Mouse (Mus musculus) embryonic stem cell, embryonic (primary cell): ENCODE data around the gene Gna15.

Experiments
- CTCF ChIA-PET, 4 experiments: fragments of 300-600 bp in 2 of 4; fragments of 350-600 bp in 2 of 4; sonication (Branson Sonifier 250); formaldehyde crosslinking; loops; one replicate each; lab custom pipeline; 2022; ENCODE audit warnings: inconsistent platforms in 2 of 4; lab: Charles Lee
- POLR2A ChIA-PET, 4 experiments: fragments of 300-600 bp in 2 of 4; fragments of 350-600 bp in 2 of 4; sonication (Branson Sonifier 250); formaldehyde crosslinking; loops; one replicate each; lab custom pipeline; 2022; ENCODE audit warnings: antibody characterized with exemption in 4 of 4, inconsistent platforms in 1 of 4; lab: Charles Lee

The Gna15 gene

GRCm38 (mm10) chr10:81485060-81485449, 39.0 kb downstream of the Gna15 start:
- POLR2A ChIA-PET: interaction anchor here (0.5 to 4.8 kb wide), 29 partner anchors 8 to 1807 kb away, joined by 3 to 23 read pairs (median 3); partner anchors contain the start of genes Ncln (in 3 of the 4), Cactin (in 1 of the 4) and Fzr1 (in 1 of the 4)
- CTCF ChIA-PET: interaction anchor here (0.6 to 2.7 kb wide), 34 partner anchors 9 to 294 kb away, joined by 3 to 27 read pairs (median 4); partner anchors contain the start of genes Fzr1 (in 1 of the 4), Gipc3 (in 1 of the 4), Gna15 (in 1 of the 4) and Ncln (in 1 of the 4)

DNA sequence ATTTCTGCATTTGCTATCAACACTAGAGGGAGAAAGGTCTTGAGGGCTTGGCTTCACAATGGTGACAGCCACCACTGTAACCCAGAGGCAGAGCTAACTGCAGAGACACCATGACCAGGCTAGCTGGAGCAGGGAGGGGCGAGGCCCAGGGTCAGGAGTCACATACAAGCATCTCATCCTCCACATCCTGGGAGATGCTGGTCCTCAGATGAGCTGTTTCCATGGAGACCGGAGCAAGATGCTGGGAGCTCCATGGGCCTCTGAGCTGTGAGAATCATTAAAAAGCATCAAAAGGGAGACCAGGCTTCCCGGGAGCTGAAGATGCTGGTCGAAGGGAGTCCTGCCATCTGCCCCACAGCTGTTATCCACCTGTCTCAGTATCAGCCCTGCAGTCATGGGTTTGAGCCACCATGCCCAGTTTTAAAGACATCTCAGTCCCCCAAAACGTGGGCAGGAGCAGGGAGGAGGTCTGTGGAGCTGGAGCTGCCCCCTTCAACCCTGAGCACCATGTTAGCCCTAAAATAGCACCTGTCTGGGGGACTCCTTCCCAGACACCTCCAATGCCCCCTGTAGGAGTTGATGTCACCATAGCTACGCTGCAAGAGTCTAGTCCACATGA, 39.5 kb downstream of the Gna15 start:
- POLR2A ChIA-PET: interaction anchor here (0.5 to 4.8 kb wide), 30 partner anchors 8 to 1807 kb away, joined by 3 to 23 read pairs (median 3); partner anchors contain the start of genes Ncln (in 3 of the 4), Cactin (in 1 of the 4) and Fzr1 (in 1 of the 4)
- CTCF ChIA-PET: interaction anchor here (0.6 to 2.7 kb wide), 32 partner anchors 9 to 1541 kb away, joined by 3 to 27 read pairs (median 4); partner anchors contain the start of genes Fzr1 (in 1 of the 4), Gipc3 (in 1 of the 4), Gna15 (in 1 of the 4) and Ncln (in 1 of the 4)

DNA sequence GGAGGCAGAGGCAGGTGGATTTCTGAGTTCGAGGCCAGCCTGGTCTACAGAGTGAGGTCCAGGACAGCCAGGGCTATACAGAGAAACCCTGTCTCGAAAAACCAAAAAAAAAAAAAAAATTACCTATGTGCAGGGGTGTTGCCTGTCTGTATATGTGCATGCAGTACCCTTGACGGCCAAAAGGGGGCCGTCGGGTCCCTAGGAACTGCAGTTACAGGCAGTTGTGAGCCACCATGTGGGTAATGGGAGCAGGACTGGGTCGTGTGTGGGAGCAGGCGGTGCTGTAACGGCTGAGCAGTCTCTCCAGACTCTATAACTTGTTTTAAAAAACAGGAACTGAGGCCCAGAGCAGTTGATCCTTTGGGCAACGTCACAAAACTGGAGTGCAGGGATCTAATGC, 40.0 kb downstream of the Gna15 start:
- POLR2A ChIA-PET: interaction anchor here in 2 of 4 experiments (0.5 to 4.8 kb wide), 15 partner anchors 9 to 1180 kb away, joined by 3 to 23 read pairs (median 4); partner anchors contain the start of genes Ncln (in 2 of the 2) and Cactin (in 1 of the 2)
- CTCF ChIA-PET: interaction anchor here (0.6 to 2.7 kb wide), 10 partner anchors 10 to 142 kb away, joined by 3 to 20 read pairs (median 4); partner anchors contain the start of gene Gipc3 (in 1 of the 4)

- POLR2A ChIA-PET: interaction anchor here in 3 of 4 experiments (0.6 to 1.7 kb wide), 26 partner anchors 9 to 553 kb away, joined by 3 to 9 read pairs (median 4); partner anchors contain the start of genes Ncln (in 2 of the 3), Eef2 (in 1 of the 3), Gadd45b (in 1 of the 3) and Gna15 (in 1 of the 3)
- CTCF ChIA-PET: interaction anchor here (0.6 to 2.3 kb wide), 48 partner anchors 9 to 289 kb away, joined by 3 to 23 read pairs (median 4); partner anchors contain the start of genes Ncln (in 2 of the 4), Pip5k1c (in 2 of the 4), 4930404N11Rik (in 1 of the 4) and Gna11 (in 1 of the 4)
These were observed 41.5 kb downstream of the Gna15 start, which contains the start of gene Celf5 for GRCm38 (mm10) chr10:81482533-81482889. TSS of gene Celf5 (minus strand) at chr10:81482709.

DNA sequence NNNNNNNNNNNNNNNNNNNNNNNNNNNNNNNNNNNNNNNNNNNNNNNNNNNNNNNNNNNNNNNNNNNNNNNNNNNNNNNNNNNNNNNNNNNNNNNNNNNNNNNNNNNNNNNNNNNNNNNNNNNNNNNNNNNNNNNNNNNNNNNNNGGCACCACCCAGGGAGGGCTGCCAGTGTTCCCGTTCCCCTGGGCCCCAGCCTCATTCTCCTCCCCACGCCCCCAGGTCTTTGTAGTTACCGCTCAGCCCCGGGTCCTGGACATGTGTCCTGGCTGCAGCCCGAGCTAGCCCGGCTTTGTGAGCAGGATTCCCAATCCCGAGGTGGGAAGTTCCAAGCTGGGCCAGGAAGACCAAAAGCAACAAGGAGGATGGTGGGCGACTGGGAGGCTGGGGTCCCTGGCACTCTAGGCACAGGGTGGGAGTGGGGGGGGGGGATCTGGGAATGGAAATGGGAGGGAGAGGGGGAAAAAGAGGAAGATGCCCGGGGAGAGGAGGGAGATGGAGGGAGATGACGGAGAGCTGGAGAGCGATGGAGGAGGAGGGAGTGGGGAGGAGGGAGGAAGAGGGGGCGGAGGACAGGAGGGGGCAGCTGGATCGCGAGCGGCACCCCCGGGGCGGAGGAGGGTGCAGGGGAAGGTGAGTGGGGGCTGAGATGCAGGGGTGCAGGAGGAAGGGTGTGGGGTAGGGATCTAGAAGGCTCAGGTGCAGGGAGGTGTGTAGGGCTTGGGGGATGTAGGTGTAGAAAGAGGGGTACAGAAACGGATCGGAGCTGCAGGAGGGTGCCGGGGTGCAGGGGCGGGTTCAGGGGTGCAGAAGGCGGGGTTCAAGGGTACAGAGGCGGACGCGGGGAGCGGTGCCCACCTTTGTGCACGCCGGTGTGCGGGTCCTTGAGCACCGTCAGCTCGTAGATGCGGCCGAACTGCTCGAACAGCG, 42.2 kb downstream of the Gna15 start:
- ChIA-PET POLR2A (interaction anchor here (0.5 to 1.7 kb wide), 32 partner anchors 8 to 1437 kb away, joined by 3 to 9 read pairs (median 3); partner anchors contain the start of genes Ncln (in 2 of the 4), Eef2 (in 1 of the 4), Fzr1 (in 1 of the 4) and Gna15 (in 1 of the 4)), CTCF (interaction anchor here (0.6 to 2.3 kb wide), 52 partner anchors 8 to 1147 kb away, joined by 3 to 23 read pairs (median 4); partner anchors contain the start of genes Ncln (in 2 of the 4), Pip5k1c (in 2 of the 4) and 4930404N11Rik (in 1 of the 4))

GRCm38 (mm10) chr10:81474461-81474860, 49.6 kb downstream of the Gna15 start:
- ChIA-PET POLR2A (interaction anchor here in 3 of 4 experiments (0.6 to 1.7 kb wide), 8 partner anchors 8 to 85 kb away, joined by 3 to 6 read pairs (median 4); partner anchors contain the start of gene Celf5 (in 1 of the 3)), CTCF (interaction anchor here in 2 of 4 experiments (0.6 to 2.2 kb wide), 6 partner anchors 8 to 77 kb away, joined by 3 to 9 read pairs (median 6); partner anchors contain the start of gene Celf5 (in 2 of the 2))

GRCm38 (mm10) chr10:81473003-81473451, 51.0 kb downstream of the Gna15 start:
- POLR2A ChIA-PET: interaction anchor here in 2 of 4 experiments (0.6 to 1.7 kb wide), 12 partner anchors 9 to 143 kb away, joined by 3 to 6 read pairs (median 3); partner anchors contain the start of genes Celf5 (in 2 of the 2) and Ncln (in 1 of the 2)
- CTCF ChIA-PET: interaction anchor here in 3 of 4 experiments (0.6 to 2.2 kb wide), 6 partner anchors 8 to 232 kb away, joined by 3 to 9 read pairs (median 6); partner anchors contain the start of gene Celf5 (in 2 of the 3)

GRCm38 (mm10) chr10:81472403-81473002, 51.5 kb downstream of the Gna15 start:
- ChIA-PET POLR2A (interaction anchor here in 2 of 4 experiments (0.6 to 1.7 kb wide), 9 partner anchors 10 to 143 kb away, joined by 3 to 6 read pairs (median 3); partner anchors contain the start of genes Celf5 (in 2 of the 2) and Ncln (in 1 of the 2)), CTCF (interaction anchor here in 2 of 4 experiments (1.6 to 2.2 kb wide), 3 partner anchors 7 to 10 kb away, joined by 6 to 9 read pairs (median 7); partner anchors contain the start of gene Celf5 (in 2 of the 2))

DNA sequence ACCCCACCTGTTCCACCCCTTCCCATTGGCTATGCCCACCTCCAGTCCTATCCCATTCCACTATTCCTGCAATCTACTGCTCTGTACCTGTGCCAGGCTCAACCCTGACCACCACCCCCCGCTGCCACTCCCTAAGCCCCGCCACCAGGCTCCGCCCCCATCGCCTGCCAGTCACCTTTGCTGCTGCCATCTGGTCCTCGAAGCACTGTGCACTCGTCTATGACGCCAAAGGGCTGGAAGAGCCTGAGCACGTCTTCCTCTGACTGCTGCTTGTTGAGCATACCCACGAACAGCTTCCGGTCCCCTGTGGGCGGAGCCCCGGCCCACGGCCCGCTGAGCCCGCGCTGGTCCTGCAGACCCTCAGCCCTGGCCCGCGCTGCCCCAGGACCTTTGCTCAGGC, 53.6 kb downstream of the Gna15 start:
- POLR2A ChIA-PET: no interaction called here
- CTCF ChIA-PET: interaction anchor here in 1 of 4 experiments (0.8 kb wide), 1 partner anchor 136 kb away, joined by 3 read pairs; no protein-coding TSS in a partner anchor

DNA sequence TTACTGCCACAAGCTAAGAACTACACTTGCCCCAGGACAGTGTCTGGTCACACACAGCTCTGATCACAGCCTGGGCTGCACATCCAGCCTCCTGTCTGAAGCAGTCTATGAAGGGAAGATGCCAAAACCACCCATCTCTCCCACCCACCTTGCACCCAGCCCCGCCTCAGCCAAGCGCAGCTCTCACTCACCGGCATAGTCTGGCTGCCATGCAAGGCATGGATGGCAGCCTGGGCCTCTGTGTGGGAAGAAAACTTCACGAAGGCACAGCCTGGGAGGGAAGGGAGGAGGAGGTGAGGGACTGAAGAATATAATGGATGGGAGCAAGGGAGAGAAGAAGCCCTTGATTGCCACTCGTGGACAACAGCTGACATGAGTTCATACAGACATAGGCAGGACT, 54.8 kb downstream of the Gna15 start:
- CTCF ChIA-PET: interaction anchor here in 3 of 4 experiments (0.8 to 2.1 kb wide), 6 partner anchors 13 to 33 kb away, joined by 3 to 7 read pairs (median 4); partner anchors contain the start of gene Celf5 (in 2 of the 3)
- POLR2A ChIA-PET: interaction anchor here in 2 of 4 experiments (1.0 to 1.5 kb wide), 3 partner anchors 8 to 79 kb away, joined by 3 read pairs; no protein-coding TSS in a partner anchor

DNA sequence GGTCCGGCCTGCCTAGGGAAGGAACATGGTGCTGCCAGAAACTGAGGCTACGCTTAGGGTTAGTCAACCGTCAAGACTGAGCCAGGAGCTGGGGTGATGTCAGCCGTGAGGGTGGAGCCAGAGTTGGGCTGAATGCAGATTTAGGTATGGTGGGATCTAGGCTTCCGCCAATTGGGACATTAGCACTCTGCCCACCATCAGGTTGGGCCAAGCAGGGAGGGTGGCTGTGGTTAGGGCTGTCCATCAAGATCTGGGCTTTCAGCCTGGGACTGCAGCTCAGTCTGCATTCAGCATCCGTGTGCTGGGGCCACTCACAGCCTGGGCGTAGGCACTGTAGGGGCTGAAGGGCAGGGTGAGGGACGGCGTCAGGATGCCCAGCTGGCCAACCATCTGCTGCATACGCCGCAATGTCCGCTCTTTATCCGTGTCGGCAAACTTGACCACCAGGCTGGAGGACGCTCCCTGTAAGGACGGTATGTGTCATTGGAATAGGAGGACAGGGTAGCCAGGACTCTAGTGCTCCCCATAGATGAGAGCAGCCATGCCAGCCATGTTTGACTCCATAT, 56.3 kb downstream of the Gna15 start:
- CTCF ChIA-PET: interaction anchor here (0.6 to 2.1 kb wide), 5 partner anchors 14 to 130 kb away, joined by 3 to 7 read pairs (median 5); partner anchors contain the start of gene Celf5 (in 1 of the 4)

DNA sequence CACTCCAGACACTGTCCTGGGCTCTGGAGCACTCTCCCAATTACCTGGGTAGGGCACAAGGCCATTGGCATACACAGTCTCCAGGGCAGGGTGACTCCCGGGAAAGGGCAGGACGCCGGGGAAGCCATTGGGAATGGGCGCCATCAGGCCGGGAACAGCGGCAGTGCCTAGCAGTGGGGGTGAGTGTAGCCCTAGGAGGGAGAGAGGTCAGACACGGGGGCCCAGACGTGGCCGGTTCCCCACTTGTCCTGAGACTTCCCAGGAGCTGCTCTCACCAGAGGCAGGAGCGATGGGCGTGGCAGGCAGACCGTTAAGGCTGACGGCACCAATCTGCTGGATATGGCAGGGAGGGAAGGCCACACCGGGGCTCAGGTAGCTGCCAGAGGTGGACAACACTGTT, 57.1 kb downstream of the Gna15 start:
- ChIA-PET CTCF (interaction anchor here in 3 of 4 experiments (0.6 to 2.6 kb wide), 3 partner anchors 15 to 89 kb away, joined by 3 to 9 read pairs (median 8); partner anchors contain the start of genes Celf5 (in 1 of the 3) and Fzr1 (in 1 of the 3)), POLR2A (interaction anchor here in 3 of 4 experiments (0.7 to 3.8 kb wide), 5 partner anchors 13 to 1425 kb away, joined by 3 to 22 read pairs (median 3); no protein-coding TSS in a partner anchor)

More for the DNA sequence above, 56.3 kb downstream of the Gna15 start:
- POLR2A ChIA-PET: interaction anchor here in 3 of 4 experiments (1.3 to 3.8 kb wide), 3 partner anchors 39 to 103 kb away, joined by 3 to 22 read pairs (median 4); no protein-coding TSS in a partner anchor

DNA sequence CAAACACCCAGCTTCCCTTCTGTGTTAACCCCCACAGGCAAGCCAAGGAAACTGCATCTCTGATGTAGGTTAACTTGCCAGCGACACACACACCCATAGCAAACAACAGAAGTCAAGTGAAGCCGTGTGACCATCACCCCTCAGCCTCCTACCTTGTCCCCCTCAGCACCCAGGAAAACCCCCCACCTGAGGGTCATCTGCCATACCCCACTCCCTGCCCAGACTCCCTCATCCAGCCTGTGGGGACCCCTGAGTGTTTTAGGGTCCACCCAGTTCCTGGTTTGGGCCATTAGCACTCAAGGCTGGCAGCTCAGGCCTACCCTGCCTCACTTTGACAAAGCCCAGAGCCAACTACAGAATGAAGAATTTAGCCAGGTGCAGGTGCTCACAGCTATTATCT, 58.0 kb downstream of the Gna15 start:
- ChIA-PET CTCF (interaction anchor here (0.6 to 2.8 kb wide), 25 partner anchors 9 to 1479 kb away, joined by 3 to 27 read pairs (median 7); partner anchors contain the start of genes Pip5k1c (in 2 of the 4), Celf5 (in 1 of the 4), Fzr1 (in 1 of the 4) and Gm48552 (in 1 of the 4)), POLR2A (interaction anchor here in 3 of 4 experiments (0.7 to 3.8 kb wide), 42 partner anchors 8 to 582 kb away, joined by 3 to 32 read pairs (median 5); partner anchors contain the start of genes Cactin (in 2 of the 3), Celf5 (in 2 of the 3), Ncln (in 2 of the 3) and Pip5k1c (in 2 of the 3))

DNA sequence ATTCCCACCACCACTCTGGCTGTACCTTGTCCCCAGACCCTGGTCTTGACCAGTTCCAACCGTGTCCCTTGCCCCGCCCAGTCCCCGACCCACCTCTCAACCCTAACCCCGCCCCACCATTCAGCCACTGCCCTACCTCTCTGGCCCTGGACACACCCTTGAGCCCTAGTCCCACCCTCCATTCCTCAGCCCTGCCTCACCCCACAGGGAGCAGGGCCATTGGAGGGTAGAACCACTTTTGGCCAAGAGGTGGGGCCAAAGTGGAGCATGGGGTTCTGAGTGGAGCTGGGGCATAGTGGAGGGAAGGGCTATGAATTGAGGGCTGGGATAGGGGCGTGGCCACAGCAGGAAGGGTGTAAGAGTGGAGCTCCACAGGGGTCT, 58.8 kb downstream of the Gna15 start:
- ChIA-PET CTCF (interaction anchor here (0.6 to 2.8 kb wide), 59 partner anchors 8 to 1578 kb away, joined by 3 to 27 read pairs (median 4); partner anchors contain the start of genes Celf5 (in 3 of the 4), Pip5k1c (in 2 of the 4), Cactin (in 1 of the 4) and Fzr1 (in 1 of the 4)), POLR2A (interaction anchor here in 3 of 4 experiments (0.6 to 3.8 kb wide), 93 partner anchors 9 to 1394 kb away, joined by 3 to 32 read pairs (median 4); partner anchors contain the start of genes Ncln (in 3 of the 3), 4930404N11Rik (in 2 of the 3), Cactin (in 2 of the 3) and Celf5 (in 2 of the 3))
